Mouse (Mus musculus): ENCODE measurements around the gene Dok5.

Dok5 gene

DNA sequence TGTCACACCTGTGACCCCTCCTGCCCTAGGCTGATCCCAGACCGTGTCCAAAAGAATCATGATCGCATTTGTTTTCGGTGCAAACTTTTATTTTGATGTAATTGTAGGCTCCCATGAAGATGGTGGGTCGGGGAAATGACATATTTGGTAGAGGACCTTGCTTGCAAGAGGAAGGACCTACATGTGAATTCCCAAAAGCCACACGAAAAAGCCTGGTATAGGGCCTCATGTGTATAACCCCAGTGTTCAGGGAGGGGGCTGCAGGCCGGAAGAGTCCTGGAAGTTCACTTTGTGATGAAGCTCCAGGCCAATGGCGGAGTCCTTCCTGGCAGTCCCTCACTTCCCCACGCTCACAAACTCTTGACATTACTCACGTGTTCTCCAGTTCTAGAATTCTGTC, 7.3 kb downstream of the Dok5 start:
- no peak for DNase-seq (ENCODE audit: low spot score)

DNA sequence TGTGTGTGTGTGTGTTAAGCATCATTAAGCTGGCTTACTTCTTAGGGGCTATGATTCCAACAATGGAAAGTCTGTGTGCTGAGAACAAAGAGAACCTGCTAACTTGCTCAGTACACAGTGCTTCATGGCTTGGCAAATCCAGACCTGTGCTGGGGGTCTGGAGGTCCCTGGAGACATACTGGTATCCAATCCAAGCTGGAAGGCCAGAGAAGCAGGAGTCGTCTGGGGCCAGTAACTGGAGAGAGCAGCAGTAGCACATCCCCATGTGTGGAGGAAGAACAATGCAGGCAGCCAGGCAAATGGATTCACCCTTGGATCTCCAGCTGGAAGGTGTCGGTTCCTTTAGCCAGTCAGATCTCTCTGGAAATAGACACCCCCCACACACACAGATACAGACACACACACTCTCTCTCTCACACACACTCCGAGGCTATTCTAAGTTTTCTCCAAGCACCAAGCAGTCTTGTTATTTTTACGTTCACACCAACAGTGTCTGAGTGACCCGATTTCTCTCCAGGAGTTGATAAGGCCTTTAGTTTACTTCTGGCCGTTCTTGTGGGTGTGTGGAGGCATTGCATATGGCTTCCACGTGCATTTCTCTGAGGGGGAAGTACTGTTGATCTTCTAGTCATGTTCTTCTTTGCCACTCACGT, 8.2 kb downstream of the Dok5 start:
- DNase-seq (ENCODE audit: low spot score) = no peak

DNA sequence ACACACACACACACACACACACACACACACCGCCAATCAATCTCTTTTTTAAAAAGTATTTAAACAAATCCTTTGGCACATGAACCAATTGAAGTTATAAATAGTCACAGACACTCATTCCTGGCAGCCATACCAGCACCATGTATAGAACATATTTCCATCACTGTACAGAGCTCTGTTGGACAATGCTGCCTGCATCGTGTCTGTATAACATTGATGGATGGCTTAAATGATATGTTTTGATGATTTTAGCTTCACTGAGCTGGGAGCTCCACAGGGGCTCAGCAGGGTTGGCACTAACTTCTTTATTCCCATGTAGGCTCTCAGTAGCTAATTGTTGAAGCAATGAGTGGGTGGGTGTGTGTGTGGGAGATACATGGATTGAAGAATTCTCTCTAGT, 11.9 kb downstream of the Dok5 start:
- no peak for DNase-seq (ENCODE audit: low spot score)

DNA sequence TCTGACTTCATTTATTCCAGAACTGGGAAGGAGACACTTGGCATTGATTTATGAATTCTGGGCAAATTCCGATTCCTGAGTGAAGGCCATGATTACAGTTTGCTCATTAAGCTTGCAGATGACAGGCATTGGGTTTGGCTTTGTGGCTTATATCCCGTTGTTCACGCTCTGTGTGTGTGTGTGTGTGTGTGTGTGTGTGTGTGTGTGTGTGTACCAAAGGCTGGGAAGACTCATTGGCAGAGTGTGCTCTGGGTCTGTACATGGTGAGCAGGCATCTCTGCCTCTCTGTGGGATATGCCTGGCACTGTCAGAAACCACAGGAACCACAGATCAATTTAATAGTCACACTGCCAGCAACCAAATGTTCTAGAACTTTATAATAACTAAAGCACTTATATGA, 17.3 kb downstream of the Dok5 start:
- DNase-seq (ENCODE audit: low spot score) = no peak

DNA sequence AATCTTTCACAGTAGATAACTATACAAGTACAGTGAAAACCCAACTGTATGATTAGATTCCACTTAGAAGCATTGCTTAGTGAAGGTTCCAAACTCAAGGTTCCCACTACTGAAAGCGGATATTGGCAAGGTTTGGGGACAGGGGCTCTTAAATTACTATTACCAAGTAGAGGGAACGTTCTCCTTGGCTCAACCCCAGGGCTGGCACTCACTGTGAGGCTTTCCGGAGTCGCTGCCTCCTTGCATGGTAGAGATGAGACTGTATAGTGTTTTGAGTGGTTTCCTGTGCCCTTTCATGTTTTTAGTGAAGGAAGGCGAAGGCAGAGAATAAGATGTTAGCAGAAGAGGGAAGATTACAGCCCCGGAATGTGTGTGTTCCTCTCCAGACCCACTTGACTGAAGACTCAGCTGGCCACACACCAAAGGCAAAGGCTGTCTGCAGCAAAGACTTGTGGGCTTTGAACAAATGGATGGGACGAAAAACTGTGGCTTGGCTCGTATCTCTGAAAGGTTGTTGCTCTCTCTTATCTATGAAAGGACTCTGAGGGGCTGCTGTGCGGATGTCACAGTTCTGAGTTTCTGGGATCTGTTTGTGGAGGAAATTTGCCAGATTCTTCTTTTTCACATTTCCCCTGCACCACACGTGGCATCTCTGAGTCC, 20.7 kb downstream of the Dok5 start:
- DNase-seq (ENCODE audit: low spot score) = no peak

DNA sequence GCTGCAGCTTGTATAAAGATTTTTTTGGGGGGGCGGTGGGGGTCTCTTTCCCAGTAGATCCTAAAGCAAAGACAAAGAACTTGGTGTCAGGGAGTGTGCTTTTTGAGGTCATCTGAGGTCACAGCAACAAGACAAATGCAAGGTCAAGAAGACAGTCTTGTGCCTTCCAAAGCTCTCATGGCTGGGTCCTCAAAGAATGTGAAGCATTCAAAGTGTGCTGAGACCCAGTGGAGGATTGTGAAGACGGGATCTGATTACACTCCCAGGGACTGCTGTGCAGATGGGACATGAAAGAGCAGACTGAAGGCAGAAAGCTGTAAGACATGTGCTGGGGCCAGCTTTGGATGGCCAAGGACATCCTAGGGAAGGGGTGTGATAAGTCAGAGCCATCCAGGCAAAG, 24.2 kb downstream of the Dok5 start:
- no peak for DNase-seq (ENCODE audit: low spot score)

DNA sequence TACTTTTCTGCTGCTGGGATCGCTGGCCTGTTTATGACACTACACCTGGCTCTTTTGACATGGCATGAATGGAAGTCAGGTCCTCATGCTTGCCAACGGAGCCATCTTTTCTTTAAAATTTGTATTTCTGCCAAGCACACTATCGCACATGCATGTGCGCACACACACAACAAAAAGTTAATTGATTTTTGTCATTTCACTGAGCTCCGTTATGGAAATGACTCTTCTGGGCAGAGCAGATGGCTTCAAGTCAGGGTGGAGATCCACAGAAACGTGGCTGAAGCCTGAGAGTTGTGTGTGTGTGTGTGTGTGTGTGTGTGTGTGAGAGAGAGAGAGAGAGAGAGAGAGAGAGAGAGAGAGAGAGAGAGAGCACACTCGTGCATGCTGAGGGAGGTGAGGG, 25.1 kb downstream of the Dok5 start:
- no peak for DNase-seq (ENCODE audit: low spot score)

DNA sequence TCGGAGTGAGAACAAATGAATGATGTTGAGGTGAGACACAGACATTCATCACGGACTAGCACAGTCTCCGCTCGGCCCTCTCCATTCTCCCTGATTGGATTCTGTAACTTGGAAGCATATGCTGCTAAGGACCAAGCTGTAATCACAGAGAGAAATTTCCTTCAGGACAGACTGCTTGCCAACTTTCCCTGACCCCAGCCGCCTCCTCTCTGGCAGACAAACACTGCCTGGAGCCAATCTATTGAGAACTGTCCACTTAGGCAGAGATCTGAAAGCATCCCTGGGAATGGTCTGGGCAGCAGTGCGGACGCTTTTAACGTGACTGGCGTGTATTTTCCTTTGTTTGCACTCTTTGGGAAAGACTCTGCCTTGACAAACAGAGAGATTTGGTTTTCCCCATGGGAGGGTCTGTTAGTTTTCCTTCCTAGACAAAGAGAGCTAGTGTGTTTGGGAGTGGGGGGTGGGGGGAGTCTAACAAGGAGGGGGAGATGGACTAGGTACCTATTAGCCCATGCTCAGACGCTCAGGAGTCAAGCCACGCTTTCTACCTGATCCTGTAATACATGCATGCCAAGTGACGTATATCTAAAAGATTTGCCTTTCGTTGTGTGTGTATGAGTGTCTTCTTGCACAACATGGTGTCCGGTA, 25.7 kb downstream of the Dok5 start:
- no peak for DNase-seq (ENCODE audit: low spot score)

DNA sequence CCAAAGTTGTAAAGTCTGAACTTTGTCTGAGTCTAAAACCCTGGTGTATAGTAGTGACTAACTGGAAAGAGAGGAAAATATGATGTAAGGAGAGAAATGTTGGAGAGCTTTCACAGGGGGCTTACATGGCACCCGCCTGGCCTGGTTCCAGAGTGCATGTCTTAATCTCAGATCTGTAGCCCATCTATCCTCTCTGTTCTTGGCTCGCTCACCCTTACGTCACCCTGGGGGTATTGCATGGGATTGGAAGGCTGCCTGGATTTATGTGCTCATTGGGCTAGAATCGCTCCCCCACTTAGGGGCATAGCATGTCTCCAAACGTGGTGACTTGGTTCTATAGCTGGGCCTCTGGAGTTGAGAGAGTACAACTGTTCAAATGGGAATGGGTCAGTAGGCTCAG, 26.6 kb downstream of the Dok5 start:
- DNase-seq (ENCODE audit: low spot score) = no peak

DNA sequence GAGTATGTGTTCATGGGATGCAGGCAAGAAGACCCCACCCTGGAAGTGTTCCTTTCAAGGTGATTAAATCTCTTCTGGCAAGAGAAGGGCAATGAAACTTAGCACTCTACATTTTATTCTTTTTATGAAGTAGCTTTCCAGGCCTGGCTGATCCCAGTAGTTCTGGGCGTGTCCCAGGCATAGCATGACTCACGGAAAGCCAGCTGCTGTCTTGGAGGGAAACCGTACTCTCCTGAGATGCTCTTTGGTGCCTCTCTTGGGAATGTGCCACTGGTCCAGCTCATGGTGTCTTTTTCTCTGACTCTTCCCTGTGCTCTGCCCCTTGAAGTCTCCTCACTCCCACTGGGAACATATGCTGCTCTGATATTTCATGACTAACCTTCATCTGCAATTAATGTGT, 33.1 kb downstream of the Dok5 start:
- no peak for DNase-seq (ENCODE audit: low spot score)

DNA sequence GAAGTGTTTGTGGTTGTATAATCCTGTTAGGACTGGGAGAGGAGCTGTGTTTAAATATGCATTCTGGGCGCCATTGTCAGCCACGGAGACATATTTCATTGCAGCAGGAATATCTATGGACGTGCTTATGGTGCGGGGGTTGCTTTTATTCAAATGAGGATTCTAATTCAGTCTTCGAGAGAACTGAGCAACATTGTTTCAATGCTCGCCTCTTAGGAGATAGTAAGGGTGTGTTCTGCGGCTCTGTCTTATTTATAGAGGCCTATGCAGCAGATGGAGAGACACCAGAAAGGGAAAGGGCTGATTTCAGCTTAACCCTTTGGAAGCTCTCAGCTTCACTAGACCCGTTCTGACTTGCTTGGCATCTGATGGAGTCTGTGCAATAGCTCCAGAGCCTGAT, 35.6 kb downstream of the Dok5 start:
- peak; percentile 54 for DNase-seq (ENCODE audit: low spot score)

DNA sequence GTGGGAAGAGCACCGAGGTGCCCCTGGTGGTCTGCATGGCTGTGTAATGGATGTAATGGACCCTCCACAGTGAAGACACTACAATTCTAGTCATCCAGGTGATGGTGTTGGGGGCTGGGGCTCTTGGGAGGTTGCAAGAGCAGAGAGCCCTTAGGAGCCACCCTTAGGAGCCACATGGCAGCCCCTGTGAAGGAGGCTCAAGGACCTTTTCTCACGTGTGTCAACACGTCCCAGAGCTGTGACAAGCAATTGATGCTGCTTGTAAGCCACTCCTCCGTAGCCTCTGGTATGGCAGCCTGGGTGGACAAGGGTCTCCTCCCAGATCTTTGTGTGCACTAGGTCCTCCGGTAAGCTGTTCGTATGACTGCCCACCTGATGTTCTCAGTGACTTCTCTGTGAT, 37.1 kb downstream of the Dok5 start:
- no peak for DNase-seq (ENCODE audit: low spot score)

DNA sequence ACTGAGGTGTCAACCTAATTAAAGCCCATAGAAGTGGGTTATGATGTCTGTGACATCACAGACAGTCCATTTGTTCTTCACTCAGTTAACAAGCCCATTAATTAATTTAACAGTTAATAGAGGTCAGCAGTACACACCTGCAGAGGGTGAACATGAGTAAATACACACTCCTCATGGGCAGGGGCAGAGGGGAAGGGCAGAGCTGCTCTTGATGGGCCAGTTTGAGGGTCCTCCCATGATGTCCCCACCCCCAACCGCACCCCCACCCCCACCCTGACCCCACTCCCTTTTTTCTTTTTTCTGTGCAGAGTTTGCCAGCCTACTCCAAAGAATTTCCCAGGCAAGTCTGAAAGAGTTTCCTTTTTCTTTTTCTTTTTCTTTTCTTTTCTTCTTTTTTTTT, 39.9 kb downstream of the Dok5 start:
- DNase-seq (ENCODE audit: low spot score) = no peak

DNA sequence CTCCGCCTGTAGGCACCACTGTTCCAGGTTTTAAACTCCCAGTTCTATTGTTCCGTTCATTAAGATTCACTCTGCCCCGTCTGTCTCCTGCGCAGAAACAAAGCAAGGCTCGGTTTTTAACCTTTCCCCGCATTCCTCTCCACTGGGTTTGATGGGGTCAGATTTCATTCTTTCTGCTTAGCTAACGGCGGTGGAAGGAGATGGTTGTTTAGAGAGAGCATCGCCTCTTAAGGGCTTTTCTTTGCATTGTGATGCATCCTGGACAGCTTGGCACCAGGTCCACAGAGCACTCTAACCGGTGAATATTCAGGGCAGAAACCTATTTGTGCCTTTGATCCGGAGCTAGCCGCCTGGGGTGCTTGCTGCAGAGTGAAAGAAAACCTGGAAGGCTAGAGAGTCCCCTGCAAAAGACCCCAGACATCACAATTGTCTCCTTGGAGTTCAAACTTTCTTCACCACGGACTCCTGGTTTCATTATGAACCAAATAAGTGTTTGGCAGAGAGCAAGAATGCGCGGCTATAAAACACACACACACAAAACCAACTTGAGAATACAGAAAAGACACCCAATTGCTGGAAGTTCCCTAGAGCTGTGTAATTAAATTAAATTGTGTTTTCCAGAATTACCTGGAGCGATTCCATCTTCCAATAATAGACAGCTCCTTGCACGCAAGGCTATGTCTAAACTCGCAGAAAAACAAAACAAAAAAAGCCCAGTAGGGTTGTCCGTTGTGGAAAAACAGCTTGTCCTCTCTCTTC, 40.7 kb downstream of the Dok5 start:
- DNase-seq (ENCODE audit: low spot score) = no peak

DNA sequence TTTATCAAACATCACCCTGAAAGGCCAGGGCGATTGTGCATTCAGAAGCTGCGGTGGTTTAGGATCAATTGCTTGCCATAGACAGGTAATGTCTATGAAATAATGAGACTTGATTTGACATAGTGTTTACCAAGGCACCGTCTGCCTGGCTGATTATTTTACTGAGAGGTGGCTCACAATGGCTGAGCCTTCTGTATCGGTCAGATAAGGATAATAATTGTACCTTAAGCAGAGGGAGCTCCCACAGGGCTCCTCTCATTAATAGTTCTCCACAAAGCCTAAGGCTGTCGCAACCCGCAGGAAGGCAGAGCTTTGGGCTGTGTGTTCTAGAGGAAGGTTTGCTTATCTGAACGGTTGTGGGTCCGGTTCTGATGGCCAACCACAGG, 41.3 kb downstream of the Dok5 start:
- DNase-seq (ENCODE audit: low spot score) = no peak

DNA sequence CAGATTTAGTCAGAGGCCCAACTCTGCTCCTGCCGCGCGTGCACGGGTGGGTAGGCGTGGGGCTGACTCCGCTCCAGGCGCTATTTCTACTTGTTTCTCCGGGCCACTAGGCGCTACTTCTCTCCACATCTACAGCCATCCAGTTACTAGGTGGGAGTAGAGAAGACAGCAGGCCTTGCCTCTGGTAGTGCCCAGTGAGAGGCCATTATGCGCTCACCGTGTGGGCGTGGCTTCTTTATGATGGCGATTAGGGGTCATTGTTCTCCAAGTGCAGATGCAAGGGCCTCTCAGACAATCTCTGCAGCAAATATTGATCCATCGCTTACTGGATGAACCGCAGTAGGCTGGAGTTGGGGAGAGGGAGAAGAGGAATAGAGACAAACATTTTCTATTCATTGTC, 44.0 kb downstream of the Dok5 start:
- no peak for DNase-seq (ENCODE audit: low spot score)

DNA sequence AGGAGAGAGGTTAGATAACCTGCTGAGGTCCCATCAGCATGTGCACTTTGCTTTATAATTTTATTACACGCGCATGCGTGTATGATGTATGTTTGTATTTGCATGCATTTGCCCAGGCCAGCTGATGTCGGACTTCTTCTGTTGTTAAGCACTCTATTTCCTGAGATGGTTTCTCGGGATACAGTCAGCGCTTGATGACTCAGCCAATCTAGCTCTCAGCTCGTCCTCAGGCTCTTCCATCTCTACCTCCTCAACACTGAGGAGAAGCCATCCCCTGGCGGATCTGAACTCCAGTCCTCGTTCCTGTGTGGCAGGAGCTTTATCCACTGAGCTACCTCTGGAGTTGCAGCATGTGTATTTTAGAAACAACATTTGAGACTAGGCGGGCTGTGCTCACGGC, 44.5 kb downstream of the Dok5 start:
- no peak for DNase-seq (ENCODE audit: low spot score)

DNA sequence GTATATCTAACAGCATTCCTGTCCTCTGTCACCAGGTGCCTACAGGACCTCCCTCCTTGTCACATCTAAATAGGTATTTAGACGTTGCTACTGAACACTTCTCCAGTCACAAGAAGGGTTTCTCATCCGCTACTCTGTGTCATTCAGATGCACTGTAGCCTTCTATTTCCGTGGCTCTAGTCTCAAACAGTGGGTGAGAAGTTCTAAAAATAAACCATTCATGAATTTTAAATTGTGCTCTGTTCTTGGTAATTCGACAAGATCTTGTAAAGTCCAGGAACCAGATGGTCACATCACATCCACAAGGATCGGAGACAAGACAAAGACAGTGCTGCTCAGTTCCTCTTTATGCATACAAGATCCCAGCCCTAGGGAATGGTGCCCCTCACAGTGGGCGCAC, 46.0 kb downstream of the Dok5 start:
- DNase-seq (ENCODE audit: low spot score) = no peak

DNA sequence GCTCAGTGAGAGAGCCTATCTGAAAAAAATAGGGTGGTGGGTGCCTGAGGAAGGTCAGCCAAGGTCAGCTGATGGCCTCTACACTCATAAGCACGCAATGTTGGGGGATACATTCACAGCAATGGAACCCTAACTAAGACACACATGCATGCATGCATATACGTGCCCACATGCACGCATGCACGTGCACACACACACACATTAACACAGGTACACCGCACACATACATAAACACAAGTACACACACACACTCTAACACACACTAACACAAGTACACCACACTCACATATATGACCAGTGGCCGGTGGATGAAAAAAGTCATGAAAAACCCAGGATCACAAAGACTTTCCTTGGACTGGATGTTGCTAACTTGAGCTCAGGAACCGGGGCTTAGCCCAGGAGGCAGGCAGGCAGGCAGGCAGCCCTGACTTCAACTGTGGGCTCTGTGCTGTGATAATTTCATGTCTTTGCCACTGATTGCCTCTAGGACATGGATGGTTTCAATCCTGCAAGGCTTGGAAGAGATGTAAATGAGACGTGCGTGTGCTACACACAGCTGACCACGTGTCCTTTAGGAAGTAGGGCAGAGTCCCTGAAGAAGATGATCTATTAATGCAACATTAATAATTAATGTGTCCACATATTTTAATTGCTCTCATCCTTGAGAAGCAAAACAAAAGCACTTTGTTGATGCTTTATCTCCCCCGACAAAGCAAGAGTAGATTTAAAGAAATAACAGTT, 48.6 kb downstream of the Dok5 start:
- no peak for DNase-seq (ENCODE audit: low spot score)

DNA sequence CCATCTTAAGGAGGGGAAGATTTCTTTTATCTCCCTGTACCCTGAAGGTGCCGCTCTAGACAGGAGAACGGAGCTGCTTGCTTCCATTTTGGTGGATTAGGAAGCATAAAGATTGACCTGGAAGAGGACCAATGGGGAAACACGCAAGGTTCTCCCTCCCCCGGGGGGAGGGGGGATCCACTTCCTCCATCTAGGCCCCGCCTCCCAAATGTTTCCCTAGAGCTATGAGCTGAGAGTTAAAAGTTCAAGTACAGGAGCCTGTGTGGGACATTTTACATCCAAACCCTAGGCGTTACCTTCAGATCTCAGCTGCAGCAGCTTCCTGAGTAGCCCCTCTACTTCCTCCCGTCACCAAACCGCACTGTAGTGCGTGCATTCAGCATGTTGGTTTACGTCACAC, 56.5 kb downstream of the Dok5 start:
- DNase-seq (ENCODE audit: low spot score) = no peak

DNA sequence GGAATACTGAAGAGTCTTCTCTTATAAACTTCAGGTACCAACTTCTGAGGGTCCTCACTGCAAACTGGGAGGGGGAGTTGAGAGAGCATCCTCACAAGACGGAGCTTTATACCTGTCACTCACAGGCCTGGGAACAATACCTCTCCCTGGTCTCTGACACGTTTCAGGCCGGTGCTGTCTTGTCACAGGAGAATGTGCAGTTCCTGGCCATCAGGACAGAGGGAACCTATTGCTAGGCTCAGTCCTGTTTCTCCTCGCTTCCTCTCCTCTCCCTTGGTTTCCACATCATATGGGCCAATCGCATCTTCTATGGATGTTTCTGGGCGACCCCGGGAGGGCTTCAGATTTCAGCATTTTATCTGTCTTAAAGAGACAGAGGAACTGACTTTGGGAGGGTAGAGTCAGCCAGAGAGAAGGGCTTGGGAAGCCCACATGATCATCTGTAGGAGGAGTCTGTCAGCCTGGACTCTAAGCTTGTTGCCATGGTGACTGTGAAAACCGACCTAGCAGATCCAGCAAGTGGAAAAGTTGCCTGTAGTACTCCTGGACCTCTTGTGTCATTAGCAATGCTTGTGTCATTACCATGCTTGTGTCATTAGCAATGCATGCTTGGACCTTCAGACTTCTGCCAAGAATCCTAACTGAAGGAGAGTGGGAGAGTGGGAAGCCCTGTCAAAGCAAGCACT, 59.9 kb downstream of the Dok5 start:
- no peak for DNase-seq (ENCODE audit: low spot score)

DNA sequence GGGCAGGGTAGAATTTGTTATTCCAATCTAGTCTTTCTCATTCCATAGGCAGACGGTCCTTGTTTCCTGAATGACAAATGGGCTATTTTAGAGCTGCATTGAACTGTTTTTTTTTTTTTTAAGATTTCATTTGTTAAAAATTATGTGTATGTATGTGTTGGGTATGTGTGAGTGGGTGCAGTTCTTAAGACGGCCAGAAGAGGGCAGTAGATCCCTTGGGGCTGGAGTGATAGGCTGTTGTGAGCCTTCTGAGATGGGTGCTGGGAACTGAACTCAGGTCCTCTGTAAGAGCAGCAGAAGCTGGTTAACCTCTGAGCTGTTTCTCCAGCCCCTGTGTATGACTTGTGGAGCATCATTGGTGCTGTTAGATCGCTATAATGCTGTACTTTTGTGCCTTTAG, 63.6 kb downstream of the Dok5 start:
- no peak for DNase-seq (ENCODE audit: low spot score)
